Mouse (Mus musculus): ENCODE results near the gene Lrrc43.

Lrrc43 gene

GRCm38 (mm10) chr5:123489112-123489785, at the start of gene Lrrc43, which contains the start of gene Il31:
TSS of gene Lrrc43 (plus strand) at chr5:123489305.
TSS of gene Il31 (minus strand) at chr5:123489489.
- DNase-seq (ENCODE audit: low read depth, low spot score) = no peak

DNA sequence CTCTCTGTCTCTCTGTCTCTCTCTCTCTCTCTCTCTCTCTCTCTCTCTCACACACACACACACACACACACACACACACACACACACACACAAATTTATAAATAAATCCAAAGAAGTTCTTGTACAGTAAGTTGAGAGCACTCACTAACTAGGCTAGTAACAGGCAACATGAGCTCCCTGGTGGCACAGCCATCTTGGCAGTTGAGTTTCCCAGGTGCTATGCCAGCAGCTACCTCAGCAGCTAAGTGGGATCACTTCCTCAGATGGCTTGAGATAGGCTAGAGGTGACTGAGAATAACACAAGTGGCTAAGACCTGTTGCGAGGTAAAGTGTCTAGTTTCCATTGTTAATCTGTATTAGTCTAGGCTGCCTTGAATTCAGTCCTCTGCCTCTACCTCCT, 49.8 kb upstream of the Lrrc43 start:
- no peak for DNase-seq (ENCODE audit: low read depth, low spot score)

DNA sequence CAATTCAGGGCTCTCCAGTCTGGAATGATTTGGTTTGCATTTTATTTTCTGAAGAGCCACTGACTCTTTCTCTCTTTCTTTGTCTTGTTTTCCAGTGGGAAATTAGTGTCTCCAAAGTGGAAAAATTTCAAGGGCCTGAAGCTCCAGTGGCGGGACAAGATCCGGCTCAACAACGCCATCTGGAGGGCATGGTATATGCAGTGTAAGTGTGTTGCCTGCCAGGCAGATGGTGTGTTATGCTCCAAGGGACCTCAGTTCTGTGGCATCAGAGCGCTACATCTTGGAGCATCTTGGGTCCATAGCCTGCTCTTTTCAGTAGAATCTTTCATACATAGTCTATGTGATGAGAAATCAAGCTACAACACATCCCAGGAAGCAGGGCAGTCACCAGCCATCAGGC, 49.2 kb upstream of the Lrrc43 start:
- peak; percentile 28 for DNase-seq (ENCODE audit: low read depth, low spot score)

GRCm38 (mm10) chr5:123440664-123441063, 48.4 kb upstream of the Lrrc43 start:
- no peak for DNase-seq (ENCODE audit: low read depth, low spot score)

DNA sequence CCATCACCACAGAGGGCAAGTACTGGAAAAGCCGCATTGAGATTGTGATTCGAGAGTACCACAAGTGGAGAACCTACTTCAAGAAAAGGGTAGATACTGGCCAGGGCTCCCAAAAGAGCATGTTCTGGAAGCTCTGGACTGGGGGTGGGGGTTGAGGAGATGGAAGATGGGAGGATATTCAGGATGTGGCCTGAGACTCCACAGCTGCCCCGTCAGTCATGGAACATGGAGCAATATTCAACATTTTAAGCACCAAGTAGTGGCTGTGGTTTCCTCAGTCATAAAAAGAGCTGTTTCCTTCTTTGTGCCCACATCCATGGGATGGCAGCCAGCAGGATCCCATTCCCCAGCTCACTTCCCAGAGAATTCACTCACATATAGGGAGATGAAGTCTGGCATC, 46.8 kb upstream of the Lrrc43 start:
- DNase-seq (ENCODE audit: low read depth, low spot score) = no peak

DNA sequence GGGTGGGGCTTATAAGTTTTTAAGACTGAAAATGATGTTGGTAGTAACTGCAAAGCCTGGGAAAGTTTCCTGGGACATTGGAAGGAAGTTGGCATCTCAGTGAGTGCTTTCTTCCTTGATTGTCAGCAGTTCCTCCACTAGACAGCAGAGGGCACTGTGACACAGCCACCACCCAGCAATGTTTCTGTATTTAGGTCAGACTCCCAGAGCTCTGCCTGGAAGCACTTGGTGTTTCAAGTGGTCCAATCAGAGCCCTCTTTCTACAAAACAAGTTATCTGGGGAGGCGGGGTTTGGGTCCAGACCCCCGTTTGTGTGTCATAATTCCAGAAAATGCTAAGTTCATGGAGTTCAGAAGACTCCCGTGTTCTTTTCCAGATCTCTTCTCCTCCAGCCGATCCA, 45.0 kb upstream of the Lrrc43 start:
- DNase-seq (ENCODE audit: low read depth, low spot score) = peak; percentile 81

GRCm38 (mm10) chr5:123444849-123445334, 44.2 kb upstream of the Lrrc43 start:
- DNase-seq (ENCODE audit: low read depth, low spot score) = no peak

DNA sequence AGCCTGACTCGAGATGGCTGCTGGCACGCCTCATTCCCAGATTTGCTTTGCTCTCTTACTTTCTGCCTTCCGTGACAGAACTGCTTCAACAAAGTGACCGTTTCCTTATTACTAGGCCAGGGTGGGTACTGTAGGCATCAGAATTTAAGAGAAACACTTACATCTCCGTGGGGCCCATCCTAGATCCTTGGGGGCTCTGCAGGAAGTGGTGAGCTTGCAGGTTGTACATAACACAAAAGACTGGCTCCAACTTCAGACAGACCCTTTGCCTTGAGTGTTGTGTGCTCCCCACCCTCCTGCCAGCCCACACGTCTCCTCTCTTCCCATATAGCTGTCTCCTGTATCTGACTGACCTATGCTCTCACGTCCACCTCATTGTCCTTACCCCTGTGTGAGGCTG, 37.2 kb upstream of the Lrrc43 start:
- DNase-seq (ENCODE audit: low read depth, low spot score) = no peak

DNA sequence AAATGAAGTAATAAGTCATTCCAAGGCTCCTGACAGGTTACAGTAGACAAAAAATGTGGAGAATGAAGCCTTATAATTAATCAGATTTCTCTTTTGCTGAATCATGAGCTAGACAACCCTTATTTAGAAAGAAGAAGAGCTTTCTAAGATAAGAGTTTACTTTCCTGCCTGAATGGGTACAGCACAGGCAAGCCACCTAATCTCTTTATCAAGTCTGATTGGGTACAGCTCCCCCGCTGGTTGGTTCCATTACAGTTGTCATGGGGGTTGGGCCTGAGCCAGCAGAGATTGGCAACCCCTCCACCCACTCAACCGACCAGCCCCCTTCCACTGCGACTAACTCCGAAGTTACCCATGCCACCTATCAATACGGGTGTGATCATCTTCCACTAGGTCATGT, 27.7 kb upstream of the Lrrc43 start:
- peak; percentile 17 for DNase-seq (ENCODE audit: low read depth, low spot score)

GRCm38 (mm10) chr5:123464638-123465037, 24.5 kb upstream of the Lrrc43 start:
- no peak for DNase-seq (ENCODE audit: low read depth, low spot score)

GRCm38 (mm10) chr5:123470784-123471400, 18.2 kb upstream of the Lrrc43 start:
- DNase-seq (ENCODE audit: low read depth, low spot score) = no peak

DNA sequence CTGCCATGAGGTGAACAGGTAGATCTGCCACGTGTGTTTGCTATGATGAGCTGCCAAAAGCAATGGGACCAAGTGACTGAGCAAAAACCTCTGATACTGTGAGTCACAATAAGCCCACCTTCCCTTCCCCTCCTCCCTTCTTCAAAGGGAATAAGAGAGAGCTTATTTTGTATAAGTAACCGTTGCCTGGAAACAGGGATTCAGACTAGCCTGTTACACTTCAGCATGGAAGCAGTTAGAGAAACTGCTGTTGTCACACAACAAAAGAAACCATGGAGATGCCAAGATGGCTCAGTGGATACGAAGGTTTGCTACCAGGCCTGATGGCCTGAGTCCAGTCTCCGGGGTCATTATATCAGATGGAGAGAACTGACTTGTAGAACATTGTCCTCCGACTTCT, 15.3 kb upstream of the Lrrc43 start:
- DNase-seq (ENCODE audit: low read depth, low spot score) = no peak

DNA sequence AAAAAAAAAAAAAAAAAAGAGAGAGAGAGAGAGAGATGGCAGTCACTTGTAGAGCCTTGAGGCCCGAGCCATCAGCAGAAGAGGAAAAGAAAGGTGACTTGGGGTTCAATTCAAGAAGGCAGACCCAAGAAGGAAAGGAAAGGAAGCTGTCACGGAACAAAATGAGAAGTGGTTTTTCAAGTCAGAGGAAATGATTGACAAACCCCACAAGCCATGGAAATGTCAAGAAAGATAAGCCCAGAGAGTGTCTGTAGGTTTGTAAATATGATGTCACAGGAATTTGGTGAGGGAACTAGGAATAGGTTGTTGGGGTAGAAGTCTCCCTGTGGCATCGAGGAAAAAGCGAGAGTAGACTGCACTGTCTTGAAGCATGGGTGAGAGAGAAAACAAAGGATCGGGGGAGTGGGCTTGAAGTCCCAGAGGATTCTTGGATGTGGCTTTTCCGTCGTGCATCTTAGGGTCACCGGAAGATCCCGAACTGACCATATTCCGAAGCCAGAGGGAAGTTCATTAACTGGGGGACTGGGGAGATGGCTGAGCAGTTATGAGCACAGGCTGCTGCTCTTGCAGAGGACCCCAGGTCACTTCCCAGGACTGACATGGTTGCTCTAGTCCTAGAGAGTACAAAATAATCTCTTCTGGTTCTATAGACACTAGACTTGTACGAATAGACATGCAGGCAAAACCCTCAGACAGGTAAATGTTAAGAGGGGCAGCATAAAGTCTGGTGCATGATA, 1.3 kb upstream of the Lrrc43 start:
- no peak for DNase-seq (ENCODE audit: low read depth, low spot score)

GRCm38 (mm10) chr5:123489935-123490334, 830 bp downstream of the Lrrc43 start:
- no peak for DNase-seq (ENCODE audit: low read depth, low spot score)

DNA sequence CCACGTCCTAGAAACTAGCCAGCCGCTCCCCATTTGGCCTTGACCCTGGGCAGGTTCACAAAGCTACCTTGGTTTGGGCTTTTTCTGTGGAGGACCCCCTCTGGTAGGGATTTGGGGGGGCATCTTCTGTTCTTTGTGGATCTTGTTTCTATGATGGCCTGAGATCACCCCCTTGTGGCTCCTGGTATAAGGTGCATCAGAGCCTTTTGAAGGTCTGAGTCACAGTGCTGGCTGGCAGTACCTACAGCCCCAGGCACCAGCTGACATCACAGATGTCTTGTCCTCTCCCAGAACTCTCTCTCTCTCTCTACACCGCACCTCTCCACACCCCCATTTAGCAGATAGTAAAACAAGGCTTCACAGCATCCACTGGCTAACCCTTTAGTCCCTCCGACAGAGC, 10.6 kb downstream of the Lrrc43 start:
- DNase-seq (ENCODE audit: low read depth, low spot score) = peak; percentile 39

DNA sequence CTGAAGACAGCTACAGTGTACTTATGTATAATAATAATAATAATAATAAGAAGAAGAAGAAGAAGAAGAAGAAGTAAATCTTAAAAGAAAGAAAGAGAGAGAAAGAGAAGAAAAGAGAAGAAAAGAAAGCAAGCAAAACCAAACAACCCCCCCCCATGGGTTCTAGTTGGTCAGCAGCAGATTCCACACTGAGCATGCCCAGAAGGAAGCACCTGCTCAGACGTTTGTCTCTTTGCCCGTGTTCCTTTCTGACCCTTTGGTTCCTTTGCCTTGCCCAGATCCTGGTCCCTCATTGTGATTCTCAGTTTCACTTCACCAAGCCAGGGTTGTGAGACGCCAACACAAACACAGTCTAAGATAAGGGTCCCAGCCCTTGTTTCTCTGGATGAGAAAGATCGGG, 12.9 kb downstream of the Lrrc43 start:
- DNase-seq (ENCODE audit: low read depth, low spot score) = no peak

DNA sequence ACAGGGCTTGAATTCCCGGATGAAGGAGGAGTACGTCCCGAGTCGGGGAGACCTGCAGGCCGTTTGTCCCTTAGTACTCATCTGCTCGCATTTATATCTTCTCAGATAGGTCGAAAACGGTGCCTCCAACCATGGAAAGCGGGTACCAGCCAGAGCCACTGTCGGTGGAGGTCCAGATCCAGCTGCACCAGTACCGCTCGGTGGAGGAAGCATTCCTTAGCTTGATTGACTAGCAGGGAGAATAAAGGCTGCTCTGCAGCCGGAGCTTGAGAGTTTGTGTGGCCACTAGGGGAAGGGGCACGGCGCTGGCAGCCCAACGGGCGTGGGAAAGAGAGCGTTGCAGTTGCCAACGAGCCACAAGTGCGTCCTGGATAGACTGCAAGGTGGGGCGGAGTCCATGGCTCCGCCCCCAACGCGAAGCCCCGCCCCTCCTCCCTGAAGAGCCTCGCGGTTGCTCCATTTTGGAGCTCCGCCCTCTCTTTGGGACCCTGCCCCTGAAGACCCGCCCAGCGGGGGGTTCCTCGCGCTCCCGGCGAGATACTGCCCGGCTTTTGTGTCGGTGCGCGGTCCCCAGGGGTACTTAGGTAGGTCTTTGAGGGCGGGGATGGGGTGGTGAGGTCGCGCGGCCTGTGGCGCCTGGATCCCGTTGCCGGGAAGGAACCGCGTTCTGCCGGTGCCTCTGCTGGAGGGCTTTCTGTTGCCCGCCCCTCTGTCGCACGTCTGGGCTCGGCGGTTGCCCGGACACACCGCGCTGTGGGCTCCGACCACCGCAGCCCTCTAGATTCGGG, 19.0 kb downstream of the Lrrc43 start:
- peak; percentile 97 for DNase-seq (ENCODE audit: low read depth, low spot score)

DNA sequence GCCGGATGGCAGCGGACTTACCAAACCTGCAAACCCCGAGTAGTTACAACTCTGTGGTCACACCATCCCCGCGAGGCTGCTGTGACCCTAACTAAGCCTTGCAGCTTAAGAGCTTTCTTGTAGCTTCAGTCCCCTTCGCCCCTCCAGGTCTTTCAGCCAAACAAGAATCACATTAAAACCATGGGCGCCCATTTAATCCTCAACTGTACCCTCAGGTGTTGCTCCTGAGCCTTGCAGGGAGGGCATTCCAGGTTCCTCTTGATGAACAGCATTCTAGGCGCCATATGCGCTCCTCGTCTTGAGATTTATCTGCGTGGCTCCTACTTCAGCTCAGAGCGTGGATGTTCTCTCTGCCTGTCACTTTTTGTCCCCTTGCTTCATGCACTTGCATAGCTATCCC, 19.8 kb downstream of the Lrrc43 start:
- no peak for DNase-seq (ENCODE audit: low read depth, low spot score)

- no peak for DNase-seq (ENCODE audit: low read depth, low spot score)
Measured at GRCm38 (mm10) chr5:123510160-123510559, 21.1 kb downstream of the Lrrc43 start, which contains the start of gene B3gnt4. TSS of gene B3gnt4 (plus strand) at chr5:123510460.

DNA sequence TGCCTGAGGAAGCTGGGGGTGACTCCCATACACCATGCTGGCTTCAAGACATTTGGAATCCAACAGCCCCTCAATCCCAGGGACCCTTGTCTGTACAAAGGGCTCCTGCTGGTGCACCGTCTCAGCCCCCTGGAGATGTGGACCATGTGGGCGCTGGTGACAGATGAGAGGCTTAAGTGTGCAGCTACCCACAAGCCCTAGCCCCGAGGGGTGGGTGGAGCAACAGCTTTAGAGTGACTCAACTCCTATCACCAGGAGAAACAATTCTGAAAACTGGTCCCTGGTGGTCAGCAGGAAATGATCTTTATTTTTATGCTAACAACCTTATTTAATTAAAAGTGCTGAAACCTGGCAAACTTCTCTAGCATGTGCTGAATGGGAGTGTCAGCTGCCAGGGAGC, 22.3 kb downstream of the Lrrc43 start:
- DNase-seq (ENCODE audit: low read depth, low spot score) = peak; percentile 51

DNA sequence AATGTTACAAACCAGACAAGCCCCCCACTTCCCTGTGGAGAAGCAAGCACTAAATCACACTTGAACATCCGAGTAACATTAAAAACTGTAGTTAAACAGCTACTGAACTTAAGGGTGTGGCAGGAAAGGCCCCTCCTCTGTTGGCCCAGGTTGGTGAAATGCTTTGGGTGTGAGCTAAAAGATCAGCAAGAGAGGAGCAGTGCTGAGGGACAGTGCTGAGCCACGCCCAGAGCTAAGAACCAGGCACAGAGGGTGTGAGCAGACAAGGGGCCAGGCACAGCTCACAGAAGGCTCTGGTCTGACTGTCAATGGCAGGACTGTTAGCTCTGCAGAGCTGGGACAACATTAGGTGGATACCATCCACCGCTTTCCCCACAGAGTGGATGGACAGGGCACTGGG, 23.0 kb downstream of the Lrrc43 start:
- DNase-seq (ENCODE audit: low read depth, low spot score) = peak; percentile 68

GRCm38 (mm10) chr5:123514871-123515270, 25.8 kb downstream of the Lrrc43 start:
- no peak for DNase-seq (ENCODE audit: low read depth, low spot score)
